Mouse (Mus musculus) forebrain, embryonic 11.5 days (tissue): ENCODE data around the gene Mtmr12. TPM values are rescaled to one million over a fixed set of nuclear protein-coding genes. Genes with fewer than 3 reads are reported as not detected.

Experiments used
- ATAC-seq: fragments of 200-750 bp; cut with Nextera tagmentation; replicated peaks from 2 replicates; pipeline ENCODE4 v1.8.0; 2017; ENCODE audit warnings: moderate TSS enrichment; ENCODE audit not compliant: low FRiP score
- DNase-seq: peaks from one replicate; pipeline ENCODE4 v3.0.0-alpha.2; 2017; ENCODE audit warnings: low spot score
- H3K27ac ChIP-seq: fragments of 300-500 bp; sonication (generic); 2 replicates; pipeline ENCODE4 v1.5.1; 2014; ENCODE audit warnings: low read depth, low read length
- H3K27me3 ChIP-seq: fragments of 300-500 bp; sonication (generic); 2 replicates; pipeline ENCODE4 v1.6.1; 2014; ENCODE audit warnings: mild to moderate bottlenecking, low read length, mixed read lengths; ENCODE audit not compliant: control insufficient read depth, insufficient read depth
- H3K36me3 ChIP-seq: fragments of 300-500 bp; sonication (generic); 2 replicates; pipeline ENCODE4 v1.6.1; 2014; ENCODE audit warnings: mild to moderate bottlenecking, low read length, moderate library complexity, mixed read lengths; ENCODE audit not compliant: control insufficient read depth, insufficient read depth
- H3K4me1 ChIP-seq: fragments of 300-500 bp; sonication (generic); replicated peaks from 2 replicates; pipeline ENCODE4 v1.6.1; 2014; ENCODE audit warnings: low read length, mixed read lengths; ENCODE audit not compliant: control insufficient read depth, insufficient read depth
- H3K4me2 ChIP-seq: fragments of 300-500 bp; sonication (generic); 2 replicates; pipeline ENCODE4 v1.6.1; 2014; ENCODE audit warnings: low read depth, mild to moderate bottlenecking, low read length, moderate library complexity, mixed read lengths; ENCODE audit not compliant: severe bottlenecking
- H3K4me3 ChIP-seq: fragments of 300-500 bp; sonication (generic); 2 replicates; pipeline ENCODE4 v1.5.1; 2014; ENCODE audit warnings: low read depth, low read length
- H3K9ac ChIP-seq: fragments of 300-500 bp; sonication (generic); 2 replicates; pipeline ENCODE4 v1.6.1; 2014; ENCODE audit warnings: low read length
- H3K9me3 ChIP-seq: fragments of 300-500 bp; sonication (generic); 2 replicates; pipeline ENCODE4 v1.6.1; 2016; ENCODE audit warnings: low read length, mixed read lengths; ENCODE audit not compliant: control insufficient read depth
- WGBS: fragments of 180-500 bp; shearing (Covaris S2); extraction: QIAGEN DNeasy Blood & Tissue Kit; methylation state at CpG from one replicate; pipeline ENCODE4 v1.1.7; 2014; 5-methylcytosine and 5-hydroxymethylcytosine counted together
- polyA plus RNA-seq: library from polyadenylated mRNA; unstranded; fragments of >200 nt; fragmentation: Nextera tagmentation; extraction: Ambion mirVana; gene quantifications from 2 replicates; pipeline ENCODE4 v1.2.1, GENCODE M21; 2014

The Mtmr12 gene
- polyA plus RNA-seq, 1 experiment from 2014 or later = 21.2 TPM

GRCm38 (mm10) chr15:12226908-12227307 lies 22.1 kb downstream of the Mtmr12 start:
- H3K4me1 ChIP-seq = peaks cover 9% of the 10 kb centered on the region

GRCm38 (mm10) chr15:12227355-12227754 lies 22.5 kb downstream of the Mtmr12 start:
- H3K36me3 ChIP-seq = no peaks in the 10 kb centered on the region
- H3K4me1 ChIP-seq = peaks cover 7% of the 10 kb centered on the region
- H3K4me3 ChIP-seq = no peak overlapping the region
- 90% methylated on average over 4 of the region's 4 CpGs for WGBS
- H3K9ac ChIP-seq = no peak overlapping the region
- ATAC-seq = no peak
- H3K27ac ChIP-seq = no peak overlapping the region
- no peaks in the 10 kb centered on the region for H3K9me3 ChIP-seq
- no peak overlapping the region for H3K4me2 ChIP-seq
- H3K27me3 ChIP-seq = no peaks in the 10 kb centered on the region
- no peak for DNase-seq

More at GRCm38 (mm10) chr15:12226908-12227307, 22.1 kb downstream of the Mtmr12 start:
- DNase-seq = no peak
- no peak for ATAC-seq
- Histone ChIP-seq H3K27me3 (no peaks in the 10 kb centered on the region), H3K27ac (no peak overlapping the region), H3K9me3 (no peaks in the 10 kb centered on the region), H3K4me2 (no peak overlapping the region), H3K9ac (no peak overlapping the region), H3K36me3 (no peaks in the 10 kb centered on the region), H3K4me3 (no peak overlapping the region)
- WGBS = 96% methylated on average over 15 of the region's 15 CpGs

GRCm38 (mm10) chr15:12229603-12230242 lies 24.9 kb downstream of the Mtmr12 start:
- DNase-seq (no peak), ATAC-seq (no peak)
- Histone ChIP-seq H3K27ac (no peak overlapping the region), H3K9me3 (no peaks in the 10 kb centered on the region), H3K27me3 (no peaks in the 10 kb centered on the region), H3K4me1 (no peaks in the 10 kb centered on the region), H3K9ac (no peak overlapping the region), H3K36me3 (no peaks in the 10 kb centered on the region), H3K4me3 (no peak overlapping the region), H3K4me2 (no peak overlapping the region)
- WGBS = 66% methylated on average over 10 of the region's 10 CpGs

- WGBS = 66% methylated on average over 12 of the region's 12 CpGs
- Histone ChIP-seq H3K27ac (no peak overlapping the region), H3K9me3 (no peaks in the 10 kb centered on the region), H3K36me3 (no peaks in the 10 kb centered on the region), H3K4me1 (no peaks in the 10 kb centered on the region), H3K9ac (no peak overlapping the region), H3K4me3 (no peak overlapping the region), H3K4me2 (no peak overlapping the region), H3K27me3 (no peaks in the 10 kb centered on the region)
- ATAC-seq (no peak), DNase-seq (no peak)
Observed at GRCm38 (mm10) chr15:12230243-12230935, 25.6 kb downstream of the Mtmr12 start.

- Histone ChIP-seq H3K9ac (no peak overlapping the region), H3K36me3 (no peaks in the 10 kb centered on the region), H3K4me3 (no peak overlapping the region), H3K9me3 (no peaks in the 10 kb centered on the region), H3K4me2 (no peak overlapping the region), H3K27ac (no peak overlapping the region), H3K27me3 (no peaks in the 10 kb centered on the region), H3K4me1 (no peaks in the 10 kb centered on the region)
- ATAC-seq (no peak), DNase-seq (no peak)
- WGBS = 85% methylated on average over 6 of the region's 6 CpGs
Observed at GRCm38 (mm10) chr15:12231462-12231861, 26.6 kb downstream of the Mtmr12 start.

- H3K36me3 ChIP-seq = no peaks in the 10 kb centered on the region
Observed at GRCm38 (mm10) chr15:12232429-12232828, 27.6 kb downstream of the Mtmr12 start.

GRCm38 (mm10) chr15:12233021-12233420 lies 28.2 kb downstream of the Mtmr12 start:
- no peak overlapping the region for H3K4me3 ChIP-seq
- no peak overlapping the region for H3K4me2 ChIP-seq
- H3K9ac ChIP-seq = no peak overlapping the region
- WGBS = 94% methylated on average over 4 of the region's 4 CpGs
- no peaks in the 10 kb centered on the region for H3K9me3 ChIP-seq
- no peaks in the 10 kb centered on the region for H3K36me3 ChIP-seq
- no peaks in the 10 kb centered on the region for H3K4me1 ChIP-seq
- H3K27me3 ChIP-seq = no peaks in the 10 kb centered on the region
- ATAC-seq = no peak
- DNase-seq = no peak
- H3K27ac ChIP-seq = no peak overlapping the region

More at GRCm38 (mm10) chr15:12232429-12232828, 27.6 kb downstream of the Mtmr12 start:
- H3K27ac ChIP-seq = no peak overlapping the region
- ATAC-seq (no peak), DNase-seq (no peak)
- no peak overlapping the region for H3K4me2 ChIP-seq
- H3K4me1 ChIP-seq = no peaks in the 10 kb centered on the region
- 84% methylated on average over 11 of the region's 11 CpGs for WGBS
- H3K9me3 ChIP-seq = no peaks in the 10 kb centered on the region
- H3K4me3 ChIP-seq = no peak overlapping the region
- no peak overlapping the region for H3K9ac ChIP-seq
- no peaks in the 10 kb centered on the region for H3K27me3 ChIP-seq

- 19% methylated on average over 1 of the region's 1 CpGs for whole genome bisulfite sequencing
- DNase-seq (no peak), ATAC-seq (no peak)
- H3K9me3 ChIP-seq = no peaks in the 10 kb centered on the region
- no peaks in the 10 kb centered on the region for H3K4me1 ChIP-seq
- H3K4me2 ChIP-seq = no peak overlapping the region
- no peaks in the 10 kb centered on the region; the same call in 1 of the 2 replicates for H3K36me3 ChIP-seq
- H3K27me3 ChIP-seq = no peaks in the 10 kb centered on the region
- H3K9ac ChIP-seq = no peak overlapping the region
- H3K4me3 ChIP-seq = no peak overlapping the region
- H3K27ac ChIP-seq = no peak overlapping the region
Observed at GRCm38 (mm10) chr15:12235559-12235958, 30.7 kb downstream of the Mtmr12 start.

- Histone ChIP-seq H3K4me2 (no peak overlapping the region), H3K4me3 (no peak overlapping the region), H3K36me3 (no peaks in the 10 kb centered on the region; the same call in 1 of the 2 replicates), H3K27me3 (no peaks in the 10 kb centered on the region), H3K9me3 (no peaks in the 10 kb centered on the region), H3K4me1 (no peaks in the 10 kb centered on the region), H3K27ac (no peak overlapping the region), H3K9ac (no peak overlapping the region)
- no peak for DNase-seq
- 43% methylated on average over 4 of the region's 4 CpGs for WGBS
- ATAC-seq = no peak
Observed at GRCm38 (mm10) chr15:12235983-12236382, 31.2 kb downstream of the Mtmr12 start.
